Mouse (Mus musculus) small intestine, adult 2 months (tissue): ENCODE data around the gene Mns1.

Experiments
- CTCF ChIP-seq: fragments of 200-500 bp; IDR thresholded peaks from 2 replicates; pipeline ENCODE4 v1.5.1; 2012; ENCODE audit warnings: low read depth, mild to moderate bottlenecking, control low read depth, inconsistent platforms, low read length, moderate library complexity, mixed read lengths; ENCODE audit not compliant: insufficient replicate concordance, insufficient read length; ENCODE audit errors: extremely low read depth
- POLR2A ChIP-seq: fragments of 200-500 bp; IDR thresholded peaks from 2 replicates; pipeline ENCODE4 v1.6.1; 2012; ENCODE audit warnings: low read depth, mild to moderate bottlenecking, control low read depth, inconsistent platforms, low read length, moderate library complexity

DNA sequence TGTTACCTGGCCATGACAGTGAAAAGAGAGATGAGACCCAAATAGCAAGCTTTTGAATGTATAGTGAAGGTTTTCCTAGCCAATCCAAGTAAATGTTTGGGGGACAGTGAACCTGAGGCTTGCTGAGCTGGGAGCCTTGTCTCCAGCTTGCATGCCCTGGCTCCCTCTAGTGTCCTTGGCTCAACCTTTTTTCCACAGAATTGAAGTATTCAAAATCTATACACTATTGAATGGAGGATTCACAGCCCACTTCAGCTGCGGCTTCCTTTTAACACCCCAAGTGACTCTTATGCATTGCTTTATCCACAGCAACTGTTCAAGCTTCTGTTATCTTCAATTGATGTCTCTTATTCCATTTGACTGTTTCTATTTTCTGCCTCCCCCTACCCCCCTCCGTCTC is 26.1 kb upstream of the Mns1 start:
- TF ChIP-seq POLR2A (no peak), CTCF (no peak)
